Mouse (Mus musculus) neutrophil, adult 5-6 weeks (primary cell): ENCODE data around the gene S100a6. TPM values are rescaled to one million over a fixed set of nuclear protein-coding genes. Genes with fewer than 3 reads are reported as not detected.

Experiments used
- ATAC-seq: fragments of 151-379, 151-347 bp; 2 replicates; pipeline ENCODE4 v1.8.0; 2017; ENCODE audit warnings: mild to moderate bottlenecking, moderate TSS enrichment; ENCODE audit not compliant: insufficient number of reproducible peaks, poor library complexity, low FRiP score, severe bottlenecking; ENCODE audit errors: extremely low read depth
- total RNA-seq: library from RNA; stranded (forward); fragments of 200-1000 nt; gene quantifications from 2 replicates; pipeline ENCODE4 v1.2.3, GENCODE M21; 2017

Gene S100a6
- total RNA-seq, 1 experiment from 2014 or later, result 1,146 TPM

DNA sequence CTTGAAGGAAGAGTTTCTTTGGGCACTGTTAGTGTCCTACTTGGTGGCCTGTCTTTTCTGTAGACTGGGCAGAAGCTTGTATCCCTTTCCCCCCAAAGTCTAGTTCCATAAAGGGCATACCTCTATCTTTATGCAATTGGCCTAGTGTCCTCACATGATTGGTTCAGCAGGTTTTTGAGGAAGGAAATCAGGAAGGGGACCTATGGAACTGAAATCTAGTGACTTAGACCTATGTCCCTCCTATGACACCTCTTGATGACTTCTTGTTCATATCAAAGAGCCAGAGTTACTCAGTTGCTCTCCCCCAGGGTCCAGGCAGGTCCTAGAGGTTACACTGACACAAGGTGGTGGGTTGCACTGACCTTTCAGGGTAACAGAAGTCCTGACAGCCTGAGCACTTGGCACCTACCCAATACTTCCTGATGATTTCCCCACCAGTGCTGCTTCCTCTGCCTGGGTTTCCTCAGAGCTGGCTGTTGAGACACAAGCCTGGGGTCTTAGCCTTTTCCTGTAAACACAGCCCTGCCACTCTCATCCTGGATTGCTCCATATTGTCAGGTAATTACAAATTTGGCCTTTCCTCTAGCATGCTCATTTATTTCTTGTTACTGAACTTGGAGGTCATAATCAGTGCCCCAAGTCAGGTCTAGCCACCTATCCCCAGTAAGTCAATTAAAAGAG lies 46.8 kb downstream of the S100a6 start:
- no peak for ATAC-seq

DNA sequence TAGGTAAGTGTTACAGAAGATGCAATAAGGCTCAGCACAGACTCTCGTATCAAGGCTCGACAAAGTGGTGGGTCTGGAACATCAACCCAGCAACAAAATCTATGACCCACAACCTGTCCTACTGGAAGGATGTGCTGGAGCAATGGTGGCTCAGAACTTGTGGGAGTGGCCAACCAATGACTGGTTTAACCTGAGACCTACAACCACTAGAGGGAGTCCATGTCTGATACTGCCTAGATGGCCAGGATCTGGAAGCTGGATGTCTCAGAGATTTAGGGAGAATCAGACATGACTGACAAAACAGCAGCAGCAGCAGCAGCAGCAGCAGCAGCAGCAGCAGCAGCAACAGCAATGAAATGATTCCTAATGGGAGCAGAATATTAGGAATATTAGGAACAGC lies 51.5 kb downstream of the S100a6 start:
- ATAC-seq, result peak; percentile 25; the same call in 1 of the 2 replicates

DNA sequence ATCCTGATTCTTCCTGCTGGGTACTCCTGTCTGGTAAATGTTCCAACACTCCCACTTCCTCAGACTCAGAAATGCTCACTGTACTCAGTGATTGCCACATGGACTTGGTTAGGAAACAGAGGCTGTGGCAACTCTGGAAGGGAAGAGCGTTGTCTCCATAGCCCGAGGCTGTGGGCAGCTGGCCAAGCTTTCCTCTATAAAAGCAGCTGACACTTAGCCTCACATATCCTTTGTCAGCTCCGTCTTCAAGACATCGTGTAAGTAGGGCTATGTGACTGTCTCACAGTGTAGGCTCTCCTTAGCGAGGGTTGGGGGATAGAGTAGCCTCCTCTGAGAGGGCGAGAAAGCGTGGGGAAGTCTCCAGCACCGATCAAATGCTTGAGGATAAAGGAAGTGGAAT lies 56.2 kb downstream of the S100a6 start, which contains the start of gene S100a8:
Gene S100a8 (plus strand): TSS at position 133 of the 400 bp plus-strand sequence.
- peak; percentile 77 for ATAC-seq

Other genes with a start within 250 kb of the S100a6 start
- gene Slc27a3, start 222.9 kb upstream of the S100a6 start, total RNA-seq, result 0.35 and 2.7 TPM in 2 replicates
- gene Ints3, start 179.3 kb upstream of the S100a6 start, total RNA-seq, result 17.3 and 23.2 TPM in 2 replicates
- 0.12 TPM in 1 of 2 replicates, not detected in the other for gene Npr1, start 147.0 kb upstream of the S100a6 start, total RNA-seq
- 64.5 and 67.2 TPM in 2 replicates for gene Ilf2, start 136.8 kb upstream of the S100a6 start, total RNA-seq
- gene Snapin, start 121.8 kb upstream of the S100a6 start, total RNA-seq, result 41.6 and 45.4 TPM in 2 replicates
- gene Chtop, start 103.4 kb upstream of the S100a6 start, total RNA-seq, result 101 and 106 TPM in 2 replicates
- gene S100a1, start 98.5 kb upstream of the S100a6 start, total RNA-seq, result 11.2 and 13.0 TPM in 2 replicates
- gene S100a13, start 98.4 kb upstream of the S100a6 start, total RNA-seq, result 35.1 and 41.4 TPM in 2 replicates
- gene S100a14, start 86.0 kb upstream of the S100a6 start, total RNA-seq, result 1.6 and 2.0 TPM in 2 replicates
- gene S100a16, start 75.6 kb upstream of the S100a6 start, total RNA-seq, result not detected in 2 replicates
- 1.4 and 2.3 TPM in 2 replicates for gene S100a3, start 52.3 kb upstream of the S100a6 start, total RNA-seq
- gene S100a2, start 22.6 kb upstream of the S100a6 start, total RNA-seq, result not detected in 2 replicates
- gene Gm42674, start 11.0 kb upstream of the S100a6 start, total RNA-seq, result not detected in 2 replicates
- gene S100a4, start 9.1 kb upstream of the S100a6 start, total RNA-seq, result 88.4 and 95.9 TPM in 2 replicates
- not detected in 2 replicates for gene S100a5, start 4.4 kb upstream of the S100a6 start, total RNA-seq
- 0.81 and 1.1 TPM in 2 replicates for gene S100a7a, start 41.1 kb downstream of the S100a6 start, total RNA-seq
- 8,742 and 9,143 TPM in 2 replicates for gene S100a8, start 56.1 kb downstream of the S100a6 start, total RNA-seq
- gene S100a9, start 82.8 kb downstream of the S100a6 start, total RNA-seq, result 13,076 and 15,649 TPM in 2 replicates
- gene Pglyrp4, start 114.0 kb downstream of the S100a6 start, total RNA-seq, result 5.4 and 6.2 TPM in 2 replicates
- not detected in 2 replicates for gene Gm5849, start 165.0 kb downstream of the S100a6 start, total RNA-seq